Mouse (Mus musculus) lung, postnatal 0 days (tissue): ENCODE results near the gene Bcl2l15.

Experiments used
- CTCF ChIP-seq: IDR thresholded peaks from 2 replicates; pipeline ENCODE4 v1.5.1; 2016; ENCODE audit warnings: antibody characterized with exemption, mild to moderate bottlenecking
- EP300 ChIP-seq: IDR thresholded peaks from 2 replicates; pipeline ENCODE4 v1.6.1; 2016; ENCODE audit warnings: antibody characterized with exemption, mild to moderate bottlenecking, control low read depth

DNA sequence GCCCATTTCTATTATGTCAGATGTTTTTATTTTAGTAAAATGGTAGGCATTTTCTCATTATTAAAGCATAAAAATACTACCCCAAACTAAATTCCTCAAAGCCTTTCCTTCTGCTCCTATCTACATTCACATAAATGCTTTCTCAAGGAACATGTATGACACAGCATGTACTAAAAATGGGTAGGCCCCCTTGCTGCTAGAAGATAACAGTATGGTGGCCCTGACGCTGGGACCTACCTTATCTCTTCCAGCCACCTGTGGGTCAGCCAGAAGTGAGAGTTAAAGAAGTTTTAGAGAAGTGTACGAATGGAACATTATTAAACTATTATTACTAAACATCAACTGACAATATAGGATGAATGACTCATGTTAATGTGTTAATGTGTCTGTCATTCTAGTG is 32.9 kb upstream of the Bcl2l15 start:
- TF ChIP-seq CTCF: no peak
- peak; percentile 16; the same call in 1 of the 2 replicates for TF ChIP-seq EP300
